1 mouse cellular context compared by ENCODE assay signal in the genomic region with DNA sequence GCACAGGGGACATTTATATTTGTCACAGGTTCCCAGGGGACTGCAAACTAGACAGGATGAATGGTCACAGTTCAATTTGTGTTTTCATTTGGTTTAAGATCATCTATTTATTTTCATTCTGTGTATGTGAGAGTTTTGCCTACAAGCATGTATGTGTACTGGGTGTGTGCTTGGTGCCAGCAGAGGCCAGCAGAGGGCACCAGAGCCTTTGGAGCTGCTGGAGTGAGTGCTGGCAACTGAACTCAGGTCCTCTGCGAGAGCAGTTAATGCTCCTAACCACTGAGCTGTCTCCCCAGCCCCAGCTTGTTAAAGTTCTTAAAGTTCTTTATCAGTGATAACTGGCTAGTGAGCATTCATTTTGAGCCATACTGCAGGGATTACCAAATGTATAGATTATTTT.
TF ChIP-seq lines count a peak whose summit lies in the region.

No protein-coding gene starts in this region.

TF ChIP-seq in ES-E14, 5 proteins besides CTCF, POLR2A, EP300 and RAD21:
- peak; percentile 13; the same call in 1 of the 2 replicates for TF ChIP-seq ZC3H11A (IDR thresholded peaks at IDR 0.05; ENCODE audit: borderline replicate concordance, low read depth, low read length)
- no peak for TF ChIP-seq MAFK (IDR thresholded peaks at IDR 0.05; ENCODE audit: insufficient read depth, low read depth, low read length)
- no peak for TF ChIP-seq CHD2 (IDR thresholded peaks at IDR 0.05; ENCODE audit: low read depth, low read length)
TF ChIP-seq in ES-E14: peak in this region for 1.
